Mouse (Mus musculus) heart, embryonic 12.5 days (tissue): Measurements from ENCODE around the gene Cdkal1. TPM values are rescaled to one million over a fixed set of nuclear protein-coding genes. Genes with fewer than 3 reads are reported as not detected.

Experiments
- ATAC-seq: fragments of 200-750 bp; cut with Nextera tagmentation; 2 replicates; pipeline ENCODE4 v1.8.0; 2017; ENCODE audit warnings: moderate TSS enrichment, moderate library complexity; ENCODE audit not compliant: insufficient number of reproducible peaks, low FRiP score
- H3K27ac ChIP-seq: fragments of 300-500 bp; sonication (generic); 2 replicates; pipeline ENCODE4 v1.5.1; 2016; ENCODE audit warnings: mild to moderate bottlenecking, moderate library complexity; ENCODE audit not compliant: poor library complexity, severe bottlenecking
- H3K27me3 ChIP-seq: fragments of 300-500 bp; sonication (generic); replicated peaks from 2 replicates; pipeline ENCODE4 v1.6.1; 2016; ENCODE audit warnings: mild to moderate bottlenecking, moderate library complexity
- H3K36me3 ChIP-seq: fragments of 300-500 bp; sonication (generic); 2 replicates; pipeline ENCODE4 v1.6.1; 2016; ENCODE audit warnings: mild to moderate bottlenecking, moderate library complexity
- H3K4me1 ChIP-seq: fragments of 300-500 bp; sonication (generic); replicated peaks from 2 replicates; pipeline ENCODE4 v1.6.1; 2016; ENCODE audit warnings: mild to moderate bottlenecking
- H3K4me2 ChIP-seq: fragments of 300-500 bp; sonication (generic); 2 replicates; pipeline ENCODE4 v1.6.1; 2016; ENCODE audit warnings: mild to moderate bottlenecking, moderate library complexity
- H3K4me3 ChIP-seq: fragments of 300-500 bp; sonication (generic); 2 replicates; pipeline ENCODE4 v1.5.1; 2016; ENCODE audit warnings: mild to moderate bottlenecking
- H3K9ac ChIP-seq: fragments of 300-500 bp; sonication (generic); 2 replicates; pipeline ENCODE4 v1.6.1; 2016; ENCODE audit warnings: mild to moderate bottlenecking, moderate library complexity
- H3K9me3 ChIP-seq: fragments of 300-500 bp; sonication (generic); replicated peaks from 2 replicates; pipeline ENCODE4 v1.6.1; 2016; ENCODE audit warnings: mild to moderate bottlenecking, moderate library complexity
- WGBS: fragments of 180-500 bp; shearing (Covaris S2); methylation state at CpG from one replicate; pipeline ENCODE4 v1.1.7; 2016; 5-methylcytosine and 5-hydroxymethylcytosine counted together
- polyA plus RNA-seq: library from polyadenylated mRNA; unstranded; fragments of >200 nt; fragmentation: Nextera tagmentation; extraction: Ambion mirVana; gene quantifications from 2 replicates; pipeline ENCODE4 v1.2.1, GENCODE M21; 2016

The Cdkal1 gene
- polyA plus RNA-seq, 1 experiment from 2014 or later: 25.9 TPM

GRCm38 (mm10) chr13:29781332-29781731 lies 74.1 kb downstream of the Cdkal1 start:
- Histone ChIP-seq H3K4me3 (no peak overlapping the region), H3K9me3 (no peaks in the 10 kb centered on the region), H3K27ac (no peak overlapping the region), H3K27me3 (no peaks in the 10 kb centered on the region), H3K36me3 (0 out of 2 replicates have a peak, but pooled peaks cover under 1% of the 10 kb centered on the region), H3K9ac (no peak overlapping the region), H3K4me1 (peaks cover 21% of the 10 kb centered on the region), H3K4me2 (no peak overlapping the region)
- WGBS: 89% methylated on average over 4 of the region's 4 CpGs
- no peak for ATAC-seq

GRCm38 (mm10) chr13:29780713-29781112 lies 74.8 kb downstream of the Cdkal1 start:
- peak overlapping the region; percentile 40 for H3K4me2 ChIP-seq
- H3K27ac ChIP-seq: peak overlapping the region; percentile 57; the same call in 1 of the 2 replicates
- peak; percentile 48; the same call in 1 of the 2 replicates for ATAC-seq

GRCm38 (mm10) chr13:29779519-29779918 lies 76.0 kb downstream of the Cdkal1 start:
- Histone ChIP-seq H3K4me3 (no peak overlapping the region), H3K9me3 (no peaks in the 10 kb centered on the region), H3K4me2 (no peak overlapping the region), H3K27ac (no peak overlapping the region), H3K9ac (no peak overlapping the region), H3K36me3 (0 out of 2 replicates have a peak, but pooled peaks cover 3% of the 10 kb centered on the region), H3K27me3 (no peaks in the 10 kb centered on the region), H3K4me1 (peaks cover 21% of the 10 kb centered on the region)
- no peak for ATAC-seq
- 89% methylated on average over 5 of the region's 5 CpGs for WGBS

More at GRCm38 (mm10) chr13:29780713-29781112, 74.8 kb downstream of the Cdkal1 start:
- 34% methylated on average over 6 of the region's 6 CpGs for WGBS
- H3K9me3 ChIP-seq: no peaks in the 10 kb centered on the region
- no peaks in the 10 kb centered on the region for H3K27me3 ChIP-seq
- 0 out of 2 replicates have a peak, but pooled peaks cover 3% of the 10 kb centered on the region for H3K36me3 ChIP-seq
- peaks cover 21% of the 10 kb centered on the region for H3K4me1 ChIP-seq
- no peak overlapping the region for H3K4me3 ChIP-seq
- H3K9ac ChIP-seq: no peak overlapping the region; the same call in 1 of the 2 replicates

- H3K4me2 ChIP-seq: no peak overlapping the region
- peaks cover 21% of the 10 kb centered on the region for H3K4me1 ChIP-seq
- 84% methylated on average over 5 of the region's 5 CpGs for WGBS
- no peak for ATAC-seq
- no peaks in the 10 kb centered on the region for H3K27me3 ChIP-seq
- H3K9me3 ChIP-seq: no peaks in the 10 kb centered on the region
- no peak overlapping the region for H3K4me3 ChIP-seq
- no peak overlapping the region for H3K9ac ChIP-seq
- H3K27ac ChIP-seq: no peak overlapping the region
- H3K36me3 ChIP-seq: 0 out of 2 replicates have a peak, but pooled peaks cover 3% of the 10 kb centered on the region
These were observed 76.4 kb downstream of the Cdkal1 start for GRCm38 (mm10) chr13:29779116-29779515.

GRCm38 (mm10) chr13:29778124-29778523 lies 77.3 kb downstream of the Cdkal1 start:
- no peak for ATAC-seq
- H3K4me2 ChIP-seq: no peak overlapping the region
- no peak overlapping the region for H3K9ac ChIP-seq
- H3K4me1 ChIP-seq: peaks cover 28% of the 10 kb centered on the region
- 84% methylated on average over 6 of the region's 6 CpGs for WGBS
- 0 out of 2 replicates have a peak, but pooled peaks cover 3% of the 10 kb centered on the region for H3K36me3 ChIP-seq
- H3K27me3 ChIP-seq: no peaks in the 10 kb centered on the region
- H3K4me3 ChIP-seq: no peak overlapping the region
- no peaks in the 10 kb centered on the region for H3K9me3 ChIP-seq
- H3K27ac ChIP-seq: no peak overlapping the region

- WGBS: 68% methylated on average over 4 of the region's 4 CpGs
- H3K36me3 ChIP-seq: 0 out of 2 replicates have a peak, but pooled peaks cover 3% of the 10 kb centered on the region
- H3K9ac ChIP-seq: no peak overlapping the region
- no peaks in the 10 kb centered on the region for H3K27me3 ChIP-seq
- no peak overlapping the region for H3K4me2 ChIP-seq
- no peak overlapping the region for H3K27ac ChIP-seq
- H3K9me3 ChIP-seq: no peaks in the 10 kb centered on the region
- no peak overlapping the region for H3K4me3 ChIP-seq
- peaks cover 33% of the 10 kb centered on the region for H3K4me1 ChIP-seq
- ATAC-seq: no peak; the same call in 1 of the 2 replicates
These were observed 78.2 kb downstream of the Cdkal1 start for GRCm38 (mm10) chr13:29777225-29777624.

- H3K4me1 ChIP-seq: peaks cover 24% of the 10 kb centered on the region
- no peak for ATAC-seq
- H3K4me2 ChIP-seq: no peak overlapping the region
- 85% methylated on average over 8 of the region's 8 CpGs for WGBS
- H3K27me3 ChIP-seq: no peaks in the 10 kb centered on the region
- 0 out of 2 replicates have a peak, but pooled peaks cover 6% of the 10 kb centered on the region for H3K36me3 ChIP-seq
- no peak overlapping the region for H3K9ac ChIP-seq
- no peak overlapping the region for H3K4me3 ChIP-seq
- H3K9me3 ChIP-seq: no peaks in the 10 kb centered on the region
- H3K27ac ChIP-seq: no peak overlapping the region
These were observed 79.8 kb downstream of the Cdkal1 start for GRCm38 (mm10) chr13:29775603-29776230.

- Histone ChIP-seq H3K27ac (peak overlapping the region; percentile 51; the same call in 1 of the 2 replicates), H3K27me3 (no peaks in the 10 kb centered on the region), H3K9me3 (no peaks in the 10 kb centered on the region), H3K9ac (no peak overlapping the region), H3K36me3 (0 out of 2 replicates have a peak, but pooled peaks cover 6% of the 10 kb centered on the region), H3K4me1 (peaks cover 27% of the 10 kb centered on the region), H3K4me2 (no peak overlapping the region), H3K4me3 (no peak overlapping the region)
- no peak for ATAC-seq
- WGBS: 10% methylated on average over 6 of the region's 6 CpGs
These were observed 81.9 kb downstream of the Cdkal1 start for GRCm38 (mm10) chr13:29773563-29773962.

- H3K4me3 ChIP-seq: no peak overlapping the region
- no peaks in the 10 kb centered on the region for H3K9me3 ChIP-seq
- ATAC-seq: no peak
- no peaks in the 10 kb centered on the region for H3K27me3 ChIP-seq
- H3K9ac ChIP-seq: no peak overlapping the region
- 0 out of 2 replicates have a peak, but pooled peaks cover 6% of the 10 kb centered on the region for H3K36me3 ChIP-seq
- H3K27ac ChIP-seq: no peak overlapping the region
- 57% methylated on average over 3 of the region's 3 CpGs for WGBS
- peaks cover 27% of the 10 kb centered on the region for H3K4me1 ChIP-seq
- H3K4me2 ChIP-seq: no peak overlapping the region
These were observed 82.5 kb downstream of the Cdkal1 start for GRCm38 (mm10) chr13:29772970-29773369.

- no peak for ATAC-seq
- Histone ChIP-seq H3K9ac (no peak overlapping the region), H3K4me3 (no peak overlapping the region), H3K27ac (no peak overlapping the region), H3K36me3 (0 out of 2 replicates have a peak, but pooled peaks cover 3% of the 10 kb centered on the region), H3K4me1 (peaks cover 32% of the 10 kb centered on the region), H3K9me3 (no peaks in the 10 kb centered on the region), H3K27me3 (no peaks in the 10 kb centered on the region), H3K4me2 (no peak overlapping the region)
- WGBS: 56% methylated on average over 12 of the region's 12 CpGs
These were observed 85.6 kb downstream of the Cdkal1 start for GRCm38 (mm10) chr13:29769647-29770436.

- peaks cover 28% of the 10 kb centered on the region for H3K4me1 ChIP-seq
- no peaks in the 10 kb centered on the region for H3K27me3 ChIP-seq
- H3K27ac ChIP-seq: no peak overlapping the region
- no peak overlapping the region for H3K9ac ChIP-seq
- H3K9me3 ChIP-seq: no peaks in the 10 kb centered on the region
- H3K36me3 ChIP-seq: 0 out of 2 replicates have a peak, but pooled peaks cover 3% of the 10 kb centered on the region
- 67% methylated on average over 1 of the region's 1 CpGs for WGBS
- H3K4me3 ChIP-seq: no peak overlapping the region
- no peak overlapping the region for H3K4me2 ChIP-seq
- ATAC-seq: no peak
These were observed 87.4 kb downstream of the Cdkal1 start for GRCm38 (mm10) chr13:29768104-29768503.
